Mouse (Mus musculus): Measurements from ENCODE around the gene Ppp1cb. TPM values are rescaled to one million over a fixed set of nuclear protein-coding genes. Genes with fewer than 3 reads are reported as not detected.

The Ppp1cb gene
- total RNA-seq, 2 experiments from 2014 or later: 412 to 448 TPM

Other genes starting within 250 kb of the Ppp1cb start
- 1 to 10 TPM in 1 of 2 experiments, under 1 TPM in 1; 0.84 to 1.1 TPM for gene Plb1, start 226.1 kb upstream of the Ppp1cb start, total RNA-seq (2021)
- 10 to 100 TPM; 10.1 to 13.0 TPM for gene Yes1, start 152.3 kb downstream of the Ppp1cb start, total RNA-seq (2021)

Data from layer of hippocampus, adult 18-20 months (tissue).